Mouse (Mus musculus) ovary, adult 18-20 months (tissue): ENCODE measurements around the gene Srsf6.

Source experiments
- DNase-seq: peaks from one replicate; pipeline ENCODE4 v3.0.0; 2022; ENCODE audit warnings: low spot score, mixed read lengths

Gene Srsf6

GRCm38 (mm10) chr2:162932706-162933105 lies 1.4 kb downstream of the Srsf6 start:
- no peak for DNase-seq

DNA sequence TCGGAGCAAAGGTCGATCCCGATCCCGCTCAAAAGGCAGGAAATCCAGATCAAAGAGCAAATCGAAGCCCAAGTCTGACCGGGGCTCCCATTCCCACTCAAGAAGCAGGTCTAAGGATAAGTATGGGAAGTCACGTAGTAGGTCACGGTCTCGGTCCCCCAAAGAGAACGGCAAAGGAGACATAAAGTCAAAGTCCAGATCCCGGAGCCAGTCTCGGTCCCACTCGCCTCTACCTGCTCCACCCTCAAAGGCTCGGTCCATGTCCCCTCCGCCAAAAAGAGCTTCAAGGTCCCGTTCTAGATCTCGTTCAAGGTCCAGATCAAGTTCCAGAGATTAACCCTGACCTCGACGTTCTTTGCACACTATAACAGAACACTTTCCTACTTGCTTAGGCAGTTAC lies 3.1 kb downstream of the Srsf6 start:
- DNase-seq = no peak

- DNase-seq = no peak
Measured at GRCm38 (mm10) chr2:162935700-162936099, 4.4 kb downstream of the Srsf6 start.

DNA sequence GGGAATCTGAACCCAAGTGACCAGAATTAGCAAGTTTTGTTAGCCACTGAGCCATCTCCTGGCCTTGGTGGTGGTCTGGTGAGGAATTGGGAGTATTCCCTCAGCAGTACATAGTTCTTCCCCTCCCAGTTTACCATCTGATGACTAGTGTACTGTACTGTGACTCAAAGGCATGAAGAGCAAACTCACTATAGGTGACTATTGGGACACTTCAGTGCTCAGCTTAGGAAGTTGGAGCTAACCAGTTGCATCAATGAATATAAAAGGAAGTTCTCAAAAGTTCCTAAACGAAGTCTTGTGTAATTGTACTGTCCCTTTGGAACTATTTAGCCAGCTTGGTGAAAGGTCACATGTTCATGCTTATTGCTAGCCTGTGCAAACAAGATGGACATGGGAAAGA lies 8.2 kb downstream of the Srsf6 start:
- DNase-seq = no peak

DNA sequence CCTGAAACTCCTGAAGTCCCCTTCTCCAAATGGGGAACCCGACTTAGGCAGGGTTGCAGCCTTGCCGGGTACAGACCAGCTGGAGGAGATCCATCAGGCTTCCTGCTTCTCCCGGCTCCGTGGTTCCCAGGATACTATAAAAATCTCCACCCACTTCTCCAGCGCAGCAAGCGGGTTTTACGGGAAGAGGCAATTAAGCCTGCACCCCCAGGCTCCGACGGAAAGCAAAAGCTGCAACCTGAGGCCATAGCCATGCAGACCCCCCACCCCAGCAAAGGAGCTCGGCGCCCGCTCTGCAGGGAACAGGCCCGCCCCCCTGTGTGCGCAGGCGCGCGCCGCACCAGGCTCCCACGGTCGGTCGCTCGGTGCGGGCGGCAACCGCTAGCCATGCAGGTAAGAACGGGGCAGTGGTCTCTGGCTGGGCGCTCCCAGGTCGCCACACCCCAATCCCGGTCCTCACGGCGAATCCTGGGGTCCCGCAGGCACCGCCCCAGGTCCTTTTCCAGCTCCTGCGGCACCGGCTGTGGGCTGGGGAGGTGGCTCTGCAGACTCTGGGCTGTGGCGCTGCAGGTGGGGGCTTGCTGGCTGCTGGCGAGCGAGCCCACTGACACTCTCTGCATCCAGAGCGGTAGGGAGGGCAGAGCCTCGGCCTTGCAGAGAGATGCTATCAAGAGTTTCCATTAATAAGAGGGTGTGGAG lies 12.0 kb downstream of the Srsf6 start, which contains the start of gene L3mbtl1:
L3mbtl1 (plus strand) TSS at position 325 of the 699 bp plus-strand sequence.
- DNase-seq = no peak

GRCm38 (mm10) chr2:162943931-162944330 lies 12.6 kb downstream of the Srsf6 start:
- no peak for DNase-seq

DNA sequence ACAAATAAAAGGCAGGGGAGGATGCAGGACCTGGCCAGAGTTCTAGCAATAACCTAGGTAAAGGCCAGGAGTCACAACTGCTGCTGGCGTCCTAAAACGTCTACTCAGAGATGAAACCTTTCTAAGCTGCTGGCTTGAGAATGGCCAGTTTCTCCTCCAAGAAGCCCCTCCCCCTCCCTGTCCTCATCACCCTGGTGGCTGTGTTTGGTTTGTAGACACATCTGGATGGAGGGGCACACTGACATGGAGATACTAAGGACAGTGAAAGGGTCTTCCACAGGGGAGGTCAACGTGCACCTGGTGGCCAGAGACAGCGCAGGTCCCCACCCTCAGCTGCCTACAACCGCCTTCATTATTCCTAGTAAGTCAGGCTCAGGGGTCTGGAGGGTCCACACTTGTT lies 15.6 kb downstream of the Srsf6 start:
- no peak for DNase-seq

DNA sequence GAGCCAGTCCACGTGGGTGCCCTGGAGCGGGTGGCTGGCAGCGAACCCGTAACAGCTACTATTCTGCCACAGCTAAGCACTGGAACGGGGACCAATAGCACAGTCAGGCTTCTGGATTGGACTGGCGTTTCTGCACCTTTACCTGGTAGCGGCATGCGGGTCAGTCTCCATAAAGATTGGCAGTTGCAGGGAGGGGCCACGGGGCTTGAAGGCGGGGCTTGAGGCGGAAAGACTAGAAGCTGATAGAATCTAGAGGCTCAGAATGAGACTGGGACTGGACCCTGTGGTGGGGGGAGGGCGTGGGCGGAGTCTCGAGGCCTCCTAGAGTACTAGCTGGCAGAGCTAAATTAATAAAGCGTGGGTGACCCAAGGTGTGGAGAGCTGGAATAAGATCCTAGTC lies 16.4 kb downstream of the Srsf6 start:
- no peak for DNase-seq

DNA sequence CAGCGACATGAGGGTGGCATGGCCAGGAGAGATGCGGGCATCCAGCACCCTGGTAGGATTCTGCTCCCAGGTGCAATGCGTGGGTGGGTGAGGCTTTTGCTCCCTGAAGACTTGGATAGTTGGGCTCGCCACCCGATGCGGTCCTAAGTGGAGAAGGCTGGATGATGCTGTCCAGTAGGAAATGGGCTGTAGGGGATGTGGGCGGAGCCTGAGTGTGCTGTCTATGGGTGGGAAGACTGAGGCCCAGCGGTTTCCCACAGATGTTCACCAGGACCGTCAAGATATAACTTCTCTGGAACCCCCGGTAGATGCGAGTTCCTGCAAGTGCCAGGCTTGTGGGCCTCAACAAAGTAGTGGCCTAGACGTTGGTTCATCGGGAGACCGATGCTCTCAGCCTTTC lies 16.9 kb downstream of the Srsf6 start:
- no peak for DNase-seq

DNA sequence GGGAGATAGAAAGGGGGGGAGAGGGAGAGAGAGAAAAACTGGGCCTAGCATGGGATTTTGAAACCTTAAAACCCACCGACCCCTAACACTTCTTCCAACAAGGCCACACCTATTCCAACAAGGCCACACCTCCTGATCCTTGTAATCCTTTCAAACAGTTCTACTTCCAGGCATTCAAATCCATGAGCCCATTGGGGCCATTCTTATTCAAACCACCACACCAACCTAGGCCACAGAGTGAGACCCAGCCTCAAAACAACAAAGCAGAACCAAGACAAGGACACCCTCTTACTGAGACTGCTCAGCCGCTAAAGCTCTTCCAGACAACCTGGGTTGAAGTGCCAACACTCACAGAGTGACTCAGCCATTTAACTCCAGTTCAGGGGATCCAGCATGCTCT lies 19.4 kb downstream of the Srsf6 start:
- DNase-seq = no peak

GRCm38 (mm10) chr2:162956843-162957242 lies 25.5 kb downstream of the Srsf6 start:
- DNase-seq = no peak

- no peak for DNase-seq
Measured at GRCm38 (mm10) chr2:162961321-162961720, 30.0 kb downstream of the Srsf6 start.

DNA sequence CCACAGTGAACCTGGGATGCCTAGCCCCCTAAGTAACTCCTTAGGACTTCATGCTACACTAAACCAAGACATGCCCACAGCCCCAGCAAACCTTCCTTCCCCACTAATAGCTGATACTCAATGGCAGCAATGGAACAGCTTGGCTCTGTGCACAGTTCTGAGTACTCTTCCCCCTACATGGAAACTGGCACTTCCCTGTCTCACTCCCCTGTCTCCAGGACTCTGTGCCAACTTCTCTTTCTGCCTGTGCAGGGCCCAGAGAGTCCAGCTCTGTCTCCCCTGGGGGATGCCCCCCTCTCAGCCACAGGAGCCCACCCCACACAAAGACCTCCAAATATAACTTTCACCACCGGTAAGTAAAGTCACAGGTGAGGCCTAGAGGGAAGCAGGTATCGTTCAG lies 35.4 kb downstream of the Srsf6 start:
- DNase-seq = no peak

GRCm38 (mm10) chr2:162968357-162968756 lies 37.0 kb downstream of the Srsf6 start:
- DNase-seq = no peak

GRCm38 (mm10) chr2:162969101-162969500 lies 37.8 kb downstream of the Srsf6 start:
- no peak for DNase-seq

DNA sequence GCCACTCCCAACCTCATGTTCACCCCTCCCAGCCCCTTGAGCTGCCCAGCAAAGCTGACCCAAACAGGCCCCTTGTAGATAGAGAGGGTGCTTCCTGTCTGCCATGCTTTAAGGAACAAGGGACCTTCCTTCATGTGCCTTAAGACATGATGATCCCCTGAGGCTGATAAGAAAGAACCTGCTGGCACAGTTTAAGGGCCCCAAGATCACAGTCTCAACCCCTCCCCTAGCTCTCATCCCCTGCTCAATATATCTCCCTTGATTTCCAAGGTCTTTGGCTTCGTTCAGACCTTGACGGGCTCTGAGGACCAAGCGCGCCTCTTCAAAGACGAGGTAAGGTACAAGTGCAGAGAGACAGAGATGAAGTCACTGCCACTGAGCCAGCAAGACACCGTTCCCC lies 39.6 kb downstream of the Srsf6 start:
- no peak for DNase-seq

- no peak for DNase-seq
Measured at GRCm38 (mm10) chr2:162972752-162973151, 41.4 kb downstream of the Srsf6 start.

DNA sequence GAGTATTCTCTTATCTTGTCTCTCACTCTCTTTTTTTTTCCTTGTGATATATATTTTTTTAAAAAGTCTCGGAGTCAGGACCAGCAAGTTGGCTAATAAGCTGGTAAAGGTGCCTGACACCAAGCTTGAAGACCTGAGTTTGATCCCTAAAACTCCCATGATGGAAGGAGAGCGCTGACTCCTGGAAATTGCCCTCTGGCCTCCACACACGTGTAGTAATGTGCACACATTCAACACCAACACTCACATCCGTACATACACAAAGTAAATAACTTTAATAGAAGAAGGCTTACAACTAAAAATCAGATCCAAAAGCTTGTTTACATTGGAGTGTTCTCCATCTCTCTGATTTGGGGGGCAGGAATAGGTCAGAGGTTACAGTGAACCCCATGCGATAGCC lies 41.9 kb downstream of the Srsf6 start:
- DNase-seq = no peak

DNA sequence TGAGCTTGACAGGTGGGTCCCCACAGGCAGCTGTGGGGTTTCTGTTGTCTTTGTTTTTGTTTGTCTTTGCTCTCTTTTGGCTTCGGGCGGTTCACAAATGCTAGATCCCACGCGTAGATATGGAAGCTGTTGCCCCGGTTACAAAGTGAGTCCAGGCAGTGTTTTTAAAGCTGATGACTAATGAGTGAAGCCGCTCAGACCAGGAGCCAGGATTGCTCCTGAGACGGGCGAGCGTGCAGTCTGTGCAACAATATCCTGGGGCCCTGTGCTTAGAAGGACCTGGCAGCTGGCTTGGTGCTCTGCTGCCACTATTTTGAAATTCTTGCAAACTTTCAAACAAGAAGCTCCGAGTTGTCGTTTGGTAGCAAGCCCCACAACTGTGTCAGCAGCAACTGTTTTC lies 42.3 kb downstream of the Srsf6 start:
- no peak for DNase-seq

DNA sequence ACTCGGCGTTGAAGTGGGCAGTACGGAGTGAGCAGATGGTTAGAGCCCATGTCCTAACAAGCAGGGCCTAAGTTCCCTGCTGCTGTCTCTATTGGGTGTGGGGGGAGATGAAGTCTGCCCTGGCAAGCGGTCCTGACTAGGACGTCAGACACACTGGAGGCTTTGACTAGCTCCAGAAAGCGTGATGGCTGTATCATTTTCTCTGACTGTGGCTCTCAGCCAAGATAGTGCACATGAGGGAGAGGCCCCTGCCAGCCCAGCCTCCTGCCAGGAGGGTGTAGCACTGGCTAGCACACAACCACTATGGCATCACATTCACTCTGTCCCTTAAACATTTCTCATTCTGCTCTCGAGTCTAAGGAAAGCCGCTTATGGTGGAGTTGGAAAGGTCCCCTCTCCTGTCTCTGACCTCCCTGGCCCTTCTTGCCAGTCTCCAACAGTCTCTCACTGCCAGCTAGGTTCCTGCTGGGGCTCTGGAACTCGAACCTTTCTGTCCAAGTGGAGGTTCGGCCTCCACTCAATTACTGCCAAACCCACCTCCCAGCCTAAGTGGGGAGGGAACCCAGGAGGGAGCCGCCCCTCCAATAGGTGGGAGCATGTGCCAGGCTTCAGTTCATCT lies 43.9 kb downstream of the Srsf6 start:
- DNase-seq = no peak

GRCm38 (mm10) chr2:162976001-162976400 lies 44.7 kb downstream of the Srsf6 start:
- no peak for DNase-seq

GRCm38 (mm10) chr2:162984381-162984780 lies 53.1 kb downstream of the Srsf6 start:
- no peak for DNase-seq

DNA sequence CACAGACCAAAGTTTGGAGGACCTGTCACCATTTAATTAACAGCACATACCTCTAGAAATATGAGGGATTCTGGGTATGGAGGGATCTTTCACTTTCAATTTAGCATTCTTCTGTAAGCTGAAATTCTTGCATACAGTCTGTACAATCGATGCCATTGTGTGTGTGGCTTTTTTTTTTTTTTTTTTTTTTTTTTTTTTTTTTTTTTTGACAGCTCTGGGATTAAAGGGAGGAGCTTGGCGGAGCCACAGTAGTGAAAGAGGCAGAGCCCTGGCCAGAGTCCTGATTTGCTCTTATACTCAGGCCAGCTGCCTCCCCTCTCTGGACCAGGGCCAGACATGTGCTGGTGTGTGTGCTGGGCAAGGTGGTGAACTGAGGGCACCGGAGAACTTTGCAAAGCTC lies 54.6 kb downstream of the Srsf6 start:
- DNase-seq = peak; percentile 30
